Mouse (Mus musculus) lung, adult 2 months (tissue): ENCODE measurements at regions not wholly inside any gene's neighbourhood (a gene's known extent, or its start where the extent isn't known, plus 50 kb on each side); places are given as distances from the start of the nearest gene placed in this dataset.
"Not testable (repeated sequence)": the region's sequence is repeated elsewhere in the genome, so short reads cannot be mapped to it uniquely, and the experiment has no call there.

Experiments used
- DNase-seq: peaks from one replicate; pipeline ENCODE4 v3.0.0; 2022
- H3K4me1 ChIP-seq: fragments of 200-500 bp; 2 replicates; pipeline ENCODE4 v1.6.1; 2011; ENCODE audit warnings: low read length; ENCODE audit not compliant: control insufficient read depth, insufficient read depth
- H3K4me3 ChIP-seq: fragments of 200-500 bp; replicated peaks from 2 replicates; pipeline ENCODE3; 2011; ENCODE audit warnings: low read depth, mild to moderate bottlenecking, control low read depth, low read length; ENCODE audit errors: extremely low read depth
- CTCF ChIP-seq: fragments of 200-500 bp; IDR thresholded peaks from 2 replicates; pipeline ENCODE4 v1.5.1; 2011; ENCODE audit warnings: mild to moderate bottlenecking, low read length, control low read depth; ENCODE audit not compliant: insufficient read depth
- POLR2A ChIP-seq: fragments of 200-500 bp; IDR thresholded peaks from 2 replicates; pipeline ENCODE4 v1.6.1; 2011; ENCODE audit warnings: low read depth, mild to moderate bottlenecking, control low read depth, low read length, borderline replicate concordance; ENCODE audit errors: extremely low read depth
- WGBS: fragments of 180-500 bp; shearing (Covaris S2); methylation state at CpG from one replicate; pipeline ENCODE4 v1.1.7; 2018; 5-methylcytosine and 5-hydroxymethylcytosine counted together

DNA sequence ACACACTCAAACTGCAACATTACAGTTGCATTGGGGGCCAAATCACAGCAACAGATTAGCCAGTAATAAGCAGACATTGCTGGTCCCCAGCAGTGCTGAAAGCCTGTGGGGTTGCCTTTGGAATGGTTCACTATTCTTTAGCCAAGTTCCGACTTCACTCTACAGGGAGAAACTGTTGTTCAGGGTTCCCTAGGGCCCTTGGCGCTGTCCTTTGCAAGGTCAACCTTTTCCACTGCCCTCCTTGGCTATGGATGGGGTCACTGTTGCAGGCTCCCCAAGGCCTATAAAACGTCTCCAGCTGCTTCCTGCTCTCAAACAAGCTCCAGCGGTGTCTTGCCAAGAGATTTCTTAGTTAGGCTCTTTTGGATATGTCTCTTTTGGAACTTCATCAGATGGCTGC, 137.1 kb downstream of the Kcnk1 start:
- WGBS, result 53% methylated on average over 4 of the region's 4 CpGs
- no peak for DNase-seq
- H3K4me1 ChIP-seq, result no peaks in the 10 kb centered on the region
- no peak for TF ChIP-seq CTCF
- TF ChIP-seq POLR2A, result no peak
- H3K4me3 ChIP-seq, result no peak overlapping the region

DNA sequence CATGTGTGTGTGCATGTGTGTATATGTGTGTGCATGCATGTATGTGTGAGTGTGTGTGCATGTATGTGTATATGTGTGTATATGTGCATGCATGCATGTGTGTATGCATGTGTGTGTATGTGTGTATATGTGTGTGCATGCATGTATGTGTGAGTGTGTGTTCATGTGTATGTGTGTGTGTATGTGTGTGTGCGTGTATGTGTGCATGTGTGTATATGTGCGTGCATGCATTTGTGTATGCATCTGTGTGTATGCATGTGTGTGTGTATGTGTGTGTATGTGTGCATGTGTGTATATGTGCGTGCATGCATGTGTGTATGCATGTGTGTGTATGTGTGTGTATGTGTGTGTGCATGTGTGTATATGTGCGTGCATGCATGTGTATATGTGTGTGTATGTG, 137.9 kb downstream of the Kcnk1 start:
- 95% methylated on average over 4 of the region's 4 CpGs for WGBS
- not testable (repeated sequence) for H3K4me3 ChIP-seq, DNase-seq, H3K4me1 ChIP-seq

DNA sequence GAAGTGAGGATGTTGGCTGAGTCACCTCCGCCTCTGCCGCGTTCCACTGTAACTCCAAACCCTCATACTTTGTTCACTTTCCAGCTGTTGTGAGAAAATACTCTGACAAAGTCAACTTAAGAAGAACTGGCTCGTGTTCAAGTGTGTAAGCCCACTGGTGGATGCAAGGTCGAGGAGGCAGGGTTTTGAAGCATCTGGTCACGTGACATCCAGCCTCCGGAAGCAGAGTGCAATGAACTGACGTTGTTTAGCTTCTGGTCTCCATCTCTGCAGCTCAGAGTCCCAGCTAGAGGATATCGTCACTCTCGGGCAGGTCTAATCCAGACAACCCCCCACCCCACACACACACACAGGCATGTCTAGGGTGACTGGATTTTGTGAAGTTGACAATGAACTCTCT, 140.1 kb downstream of the Kcnk1 start:
- WGBS, result 50% methylated on average over 10 of the region's 10 CpGs
- no peak overlapping the region for H3K4me3 ChIP-seq
- H3K4me1 ChIP-seq, result no peaks in the 10 kb centered on the region
- peak; percentile 10 for DNase-seq
- TF ChIP-seq CTCF (no peak), POLR2A (no peak)

- no peak overlapping the region for H3K4me3 ChIP-seq
- H3K4me1 ChIP-seq, result no peaks in the 10 kb centered on the region
- WGBS, result 65% methylated on average over 3 of the region's 3 CpGs
- no peak for TF ChIP-seq CTCF
- TF ChIP-seq POLR2A, result no peak
- peak; percentile 14 for DNase-seq
Observed at GRCm38 (mm10) chr8:126135573-126135972, 140.6 kb downstream of the Kcnk1 start.

DNA sequence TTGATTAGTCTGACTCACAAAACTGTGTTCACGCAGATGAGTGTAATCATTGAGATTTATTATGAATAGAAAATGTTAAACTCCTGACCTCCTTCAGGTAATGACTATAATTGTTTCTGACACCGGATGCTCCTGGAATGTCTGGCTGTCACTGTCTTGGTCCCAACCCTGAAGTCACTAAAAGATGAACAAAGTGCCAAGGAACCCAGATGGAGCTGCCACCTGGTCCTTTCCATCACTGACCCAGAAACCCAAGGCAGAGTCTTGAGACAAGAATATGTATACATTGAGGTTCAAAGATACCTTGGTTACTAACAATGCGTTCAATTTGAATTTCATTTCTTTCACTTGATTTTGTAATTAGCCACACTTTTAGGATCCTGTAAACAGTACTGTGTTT, 142.0 kb downstream of the Kcnk1 start:
- no peak for DNase-seq
- TF ChIP-seq CTCF, result no peak
- TF ChIP-seq POLR2A, result no peak
- H3K4me1 ChIP-seq, result no peaks in the 10 kb centered on the region
- 85% methylated on average over 3 of the region's 3 CpGs for WGBS
- H3K4me3 ChIP-seq, result no peak overlapping the region

GRCm38 (mm10) chr8:126137452-126137851, 142.5 kb downstream of the Kcnk1 start:
- DNase-seq, result no peak
- 50% methylated on average over 4 of the region's 4 CpGs for WGBS
- H3K4me1 ChIP-seq, result no peaks in the 10 kb centered on the region
- no peak overlapping the region for H3K4me3 ChIP-seq
- TF ChIP-seq CTCF, result no peak
- TF ChIP-seq POLR2A, result no peak

DNA sequence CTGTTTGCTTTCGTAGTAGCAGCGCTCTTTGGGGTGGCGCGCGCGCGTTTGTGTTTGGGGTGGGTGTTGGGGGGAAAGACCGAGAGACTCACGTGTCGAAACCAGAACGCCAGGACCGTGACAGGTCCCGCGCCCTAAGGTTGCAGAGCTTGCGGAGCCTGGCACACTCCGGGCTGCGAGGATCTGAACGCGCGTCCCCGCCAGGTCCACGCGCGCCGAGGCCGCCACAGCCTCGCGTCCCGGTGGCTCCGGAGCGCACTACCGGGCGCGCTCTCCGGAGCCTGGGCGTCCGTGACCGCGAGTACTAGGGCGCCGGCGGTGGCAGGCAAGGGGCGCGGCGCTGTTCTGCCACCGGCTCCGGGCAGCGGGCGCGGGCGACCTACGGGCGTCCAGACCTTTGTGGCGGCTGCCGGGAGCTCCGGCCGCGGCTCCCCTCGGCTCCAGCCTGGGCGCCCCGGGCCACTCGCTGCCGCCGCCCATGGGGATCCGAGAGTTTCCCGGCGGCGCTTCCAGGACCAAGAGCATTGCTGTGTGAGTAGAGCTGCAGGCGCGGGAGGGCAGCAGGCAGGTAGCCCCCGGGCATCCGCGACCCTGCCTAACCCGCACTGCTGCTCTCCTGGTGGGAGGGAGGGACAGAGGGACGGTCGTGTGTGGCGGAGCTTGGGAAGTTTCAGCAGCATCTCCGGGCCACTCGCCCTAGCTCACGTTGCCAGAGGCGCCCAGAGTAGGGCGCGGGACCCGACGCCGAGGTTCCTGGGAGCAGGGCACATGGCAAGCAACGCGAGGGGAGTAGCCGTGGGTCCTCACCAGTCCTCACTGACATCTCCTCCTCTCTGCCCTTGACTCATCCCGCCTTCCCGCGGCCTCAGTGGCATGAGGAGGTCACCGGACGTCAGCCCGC, 143.9 kb downstream of the Kcnk1 start:
- Histone ChIP-seq H3K4me1 (no peaks in the 10 kb centered on the region), H3K4me3 (peak overlapping the region; percentile 58)
- DNase-seq, result peak; percentile 34
- WGBS, result 1% methylated on average over 95 of the region's 95 CpGs
- TF ChIP-seq POLR2A, result no peak
- TF ChIP-seq CTCF, result no peak

- H3K4me1 ChIP-seq, result no peaks in the 10 kb centered on the region
- no peak overlapping the region for H3K4me3 ChIP-seq
- no peak for DNase-seq
- TF ChIP-seq POLR2A (no peak), CTCF (no peak)
- WGBS, result 25% methylated on average over 11 of the region's 11 CpGs
Observed at GRCm38 (mm10) chr8:126139546-126139870, 144.5 kb downstream of the Kcnk1 start.

GRCm38 (mm10) chr8:126140998-126141397, 146.0 kb downstream of the Kcnk1 start:
- 80% methylated on average over 6 of the region's 6 CpGs for WGBS
- TF ChIP-seq CTCF (no peak), POLR2A (no peak)

DNA sequence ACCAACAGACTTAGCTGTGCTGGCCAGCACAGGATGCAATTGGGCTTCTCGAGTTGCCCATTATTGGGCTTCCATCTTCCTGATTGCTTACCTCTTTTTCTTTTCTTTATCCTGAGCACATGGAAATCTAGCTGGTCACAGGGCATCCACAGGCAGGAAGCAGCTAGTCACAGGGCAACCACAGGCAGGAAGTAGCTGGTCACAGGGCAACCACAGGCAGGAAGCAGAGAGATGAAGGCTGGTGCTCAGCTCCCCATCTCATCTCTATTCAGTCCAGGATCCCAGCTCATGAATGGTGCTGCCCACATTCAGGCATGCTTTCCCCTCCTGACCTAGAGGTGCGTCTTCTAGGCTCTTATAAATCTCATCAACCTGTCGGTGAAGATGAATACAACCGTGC, 146.8 kb upstream of the Slc35f3 start:
- no peak for DNase-seq
- H3K4me1 ChIP-seq, result 0 out of 2 replicates have a peak, but pooled peaks cover 2% of the 10 kb centered on the region
- TF ChIP-seq POLR2A (no peak), CTCF (no peak)
- 63% methylated on average over 4 of the region's 4 CpGs for WGBS
- H3K4me3 ChIP-seq, result no peak overlapping the region

More at GRCm38 (mm10) chr8:126140998-126141397, 146.0 kb downstream of the Kcnk1 start:
- Histone ChIP-seq H3K4me3 (no peak overlapping the region), H3K4me1 (no peaks in the 10 kb centered on the region)
- no peak for DNase-seq
